Mouse (Mus musculus): Measurements from ENCODE around the gene Ppp1r12a. TPM values are rescaled to one million over a fixed set of nuclear protein-coding genes. Genes with fewer than 3 reads are reported as not detected.

Gene Ppp1r12a
- polyA plus RNA-seq, 1 experiment, result 17.5 TPM

- no peak overlapping the region for H3ac ChIP-seq (ENCODE audit: control insufficient read depth, insufficient read length, low read depth)
- no peaks in the 10 kb centered on the region for H3K27me3 ChIP-seq (ENCODE audit: control insufficient read depth, insufficient read depth, insufficient read length)
- TF ChIP-seq MYOD1 (IDR thresholded peaks at IDR 0.05; ENCODE audit: control insufficient read depth, insufficient read length, low read depth), result no peak
- TF ChIP-seq USF1 (IDR thresholded peaks at IDR 0.05; ENCODE audit: low read depth), result no peak
- no peak for TF ChIP-seq MAX (IDR thresholded peaks at IDR 0.05)
- no peak for TF ChIP-seq CTCF (IDR thresholded peaks at IDR 0.05; ENCODE audit: control insufficient read depth, insufficient read depth, insufficient read length)
- no peak for TF ChIP-seq CEBPB (IDR thresholded peaks at IDR 0.05; ENCODE audit: low read depth)
- no peak for TF ChIP-seq MYOG (IDR thresholded peaks at IDR 0.05; ENCODE audit: control insufficient read depth, extremely low read depth, insufficient read length)
- TF ChIP-seq FOSL1 (IDR thresholded peaks at IDR 0.05; ENCODE audit: insufficient read depth, low read length, poor library complexity, severe bottlenecking), result no peak
- no peak overlapping the region for H3K4me3 ChIP-seq (ENCODE audit: insufficient read depth, poor library complexity, severe bottlenecking)
- peaks cover 99% of the 10 kb centered on the region for H3K79me2 ChIP-seq (ENCODE audit: control insufficient read depth, insufficient read depth)
- H3K36me3 ChIP-seq (ENCODE audit: control insufficient read depth, insufficient read depth), result peaks cover 30% of the 10 kb centered on the region
- peaks cover 82% of the 10 kb centered on the region for H3K79me3 ChIP-seq (ENCODE audit: low read depth)
Measured at GRCm38 (mm10) chr10:108198945-108199344, 37.0 kb downstream of the Ppp1r12a start.

DNA sequence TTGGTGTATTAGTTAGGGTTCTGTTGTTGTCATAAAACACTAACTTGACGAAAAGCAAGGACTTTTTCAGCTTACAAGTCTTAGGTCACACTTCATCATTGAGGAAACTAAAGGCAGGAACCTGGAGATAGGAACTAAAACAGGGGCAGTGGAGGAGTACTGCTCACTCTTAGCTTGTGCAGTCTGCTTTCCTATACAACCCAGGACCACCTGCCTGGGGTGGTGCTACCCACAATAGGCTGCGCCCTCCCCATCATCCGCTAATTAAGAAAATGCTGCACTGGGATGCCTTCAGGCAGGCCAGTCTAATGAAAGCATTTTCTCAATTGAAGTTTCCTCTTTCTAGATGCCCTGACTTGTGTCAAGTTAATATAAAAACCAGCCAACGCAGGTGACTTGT, 40.1 kb downstream of the Ppp1r12a start:
- Histone ChIP-seq H3K27me3 (ENCODE audit: control insufficient read depth, insufficient read depth, insufficient read length) (no peaks in the 10 kb centered on the region), H3K79me2 (ENCODE audit: control insufficient read depth, insufficient read depth) (peaks cover 99% of the 10 kb centered on the region), H3ac (ENCODE audit: control insufficient read depth, insufficient read length, low read depth) (no peak overlapping the region), H3K4me3 (ENCODE audit: insufficient read depth, poor library complexity, severe bottlenecking) (no peak overlapping the region), H3K79me3 (ENCODE audit: low read depth) (peaks cover 78% of the 10 kb centered on the region), H3K36me3 (ENCODE audit: control insufficient read depth, insufficient read depth) (peaks cover 38% of the 10 kb centered on the region)
- TF ChIP-seq USF1 (IDR thresholded peaks at IDR 0.05; ENCODE audit: low read depth), result no peak
- no peak for TF ChIP-seq MAX (IDR thresholded peaks at IDR 0.05)
- TF ChIP-seq MYOG (IDR thresholded peaks at IDR 0.05; ENCODE audit: control insufficient read depth, extremely low read depth, insufficient read length), result no peak
- no peak for TF ChIP-seq CTCF (IDR thresholded peaks at IDR 0.05; ENCODE audit: control insufficient read depth, insufficient read depth, insufficient read length)
- TF ChIP-seq FOSL1 (IDR thresholded peaks at IDR 0.05; ENCODE audit: insufficient read depth, low read length, poor library complexity, severe bottlenecking), result no peak

DNA sequence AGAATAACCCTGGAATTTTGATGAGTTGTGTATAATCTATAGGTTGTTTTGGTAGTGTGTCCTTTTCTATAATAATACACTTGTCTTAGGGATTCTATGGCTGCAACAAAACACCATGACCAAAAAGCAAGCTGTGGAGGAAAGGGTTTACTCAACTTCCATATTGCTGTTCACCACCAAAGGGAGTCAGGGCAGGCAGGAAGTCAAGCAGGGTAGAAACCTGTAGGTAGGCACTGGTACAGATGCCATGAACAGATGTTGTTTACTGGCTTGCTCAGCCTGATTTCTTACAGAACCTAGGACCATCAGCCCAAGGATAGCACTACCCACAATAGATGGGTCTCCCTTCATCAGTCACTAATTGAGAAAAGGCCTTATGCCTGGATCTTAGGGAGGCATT, 41.4 kb downstream of the Ppp1r12a start:
- Histone ChIP-seq H3K79me3 (ENCODE audit: low read depth) (peaks cover 79% of the 10 kb centered on the region), H3K79me2 (ENCODE audit: control insufficient read depth, insufficient read depth) (peaks cover 99% of the 10 kb centered on the region), H3K4me3 (ENCODE audit: insufficient read depth, poor library complexity, severe bottlenecking) (no peak overlapping the region), H3K36me3 (ENCODE audit: control insufficient read depth, insufficient read depth) (peaks cover 42% of the 10 kb centered on the region), H3K27me3 (ENCODE audit: control insufficient read depth, insufficient read depth, insufficient read length) (no peaks in the 10 kb centered on the region), H3ac (ENCODE audit: control insufficient read depth, insufficient read length, low read depth) (no peak overlapping the region)
- TF ChIP-seq CEBPB (IDR thresholded peaks at IDR 0.05; ENCODE audit: low read depth) (no peak), FOSL1 (IDR thresholded peaks at IDR 0.05; ENCODE audit: insufficient read depth, low read length, poor library complexity, severe bottlenecking) (no peak), MAX (IDR thresholded peaks at IDR 0.05) (no peak), MYOD1 (IDR thresholded peaks at IDR 0.05; ENCODE audit: control insufficient read depth, insufficient read length, low read depth) (no peak), MYOG (IDR thresholded peaks at IDR 0.05; ENCODE audit: control insufficient read depth, extremely low read depth, insufficient read length) (no peak), USF1 (IDR thresholded peaks at IDR 0.05; ENCODE audit: low read depth) (no peak), CTCF (IDR thresholded peaks at IDR 0.05; ENCODE audit: control insufficient read depth, insufficient read depth, insufficient read length) (no peak)

- Histone ChIP-seq H3ac (ENCODE audit: control insufficient read depth, insufficient read length, low read depth) (no peak overlapping the region), H3K27me3 (ENCODE audit: control insufficient read depth, insufficient read depth, insufficient read length) (no peaks in the 10 kb centered on the region), H3K79me2 (ENCODE audit: control insufficient read depth, insufficient read depth) (peaks cover 100% of the 10 kb centered on the region), H3K79me3 (ENCODE audit: low read depth) (peaks cover 87% of the 10 kb centered on the region), H3K4me3 (ENCODE audit: insufficient read depth, poor library complexity, severe bottlenecking) (no peak overlapping the region), H3K36me3 (ENCODE audit: control insufficient read depth, insufficient read depth) (peaks cover 31% of the 10 kb centered on the region)
- TF ChIP-seq USF1 (IDR thresholded peaks at IDR 0.05; ENCODE audit: low read depth), result no peak
- no peak for TF ChIP-seq CEBPB (IDR thresholded peaks at IDR 0.05; ENCODE audit: low read depth)
- TF ChIP-seq MYOG (IDR thresholded peaks at IDR 0.05; ENCODE audit: control insufficient read depth, extremely low read depth, insufficient read length), result no peak
- TF ChIP-seq MYOD1 (IDR thresholded peaks at IDR 0.05; ENCODE audit: control insufficient read depth, insufficient read length, low read depth), result no peak
- TF ChIP-seq FOSL1 (IDR thresholded peaks at IDR 0.05; ENCODE audit: insufficient read depth, low read length, poor library complexity, severe bottlenecking), result no peak
- TF ChIP-seq MAX (IDR thresholded peaks at IDR 0.05), result no peak
- no peak for TF ChIP-seq CTCF (IDR thresholded peaks at IDR 0.05; ENCODE audit: control insufficient read depth, insufficient read depth, insufficient read length)
Measured at GRCm38 (mm10) chr10:108209396-108209795, 47.4 kb downstream of the Ppp1r12a start.

DNA sequence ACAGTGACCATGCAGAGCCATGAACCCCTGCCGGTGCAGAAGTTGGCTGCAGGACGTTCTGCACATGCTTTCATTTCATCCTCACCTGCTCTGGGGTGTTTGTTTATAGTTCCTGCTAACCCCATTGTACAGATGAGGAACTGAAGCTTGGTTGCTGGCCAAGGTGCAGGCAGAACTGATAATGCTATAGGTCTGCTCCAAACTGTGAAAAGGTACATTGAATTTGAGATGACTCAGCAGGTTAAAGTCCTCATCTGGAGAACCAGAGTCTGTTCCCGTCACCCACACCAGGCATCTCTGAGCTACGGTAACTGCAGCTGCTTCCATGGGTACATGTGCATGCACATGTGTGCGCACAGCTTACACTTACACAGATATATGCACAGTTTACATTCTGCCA, 62.4 kb downstream of the Ppp1r12a start:
- no peak for TF ChIP-seq MYOD1 (IDR thresholded peaks at IDR 0.05; ENCODE audit: control insufficient read depth, insufficient read length, low read depth)
- TF ChIP-seq CTCF (IDR thresholded peaks at IDR 0.05; ENCODE audit: control insufficient read depth, insufficient read depth, insufficient read length), result no peak
- TF ChIP-seq FOSL1 (IDR thresholded peaks at IDR 0.05; ENCODE audit: insufficient read depth, low read length, poor library complexity, severe bottlenecking), result no peak
- H3K79me2 ChIP-seq (ENCODE audit: control insufficient read depth, insufficient read depth), result peaks cover 66% of the 10 kb centered on the region
- no peaks in the 10 kb centered on the region for H3K27me3 ChIP-seq (ENCODE audit: control insufficient read depth, insufficient read depth, insufficient read length)
- H3K4me3 ChIP-seq (ENCODE audit: insufficient read depth, poor library complexity, severe bottlenecking), result no peak overlapping the region
- H3ac ChIP-seq (ENCODE audit: control insufficient read depth, insufficient read length, low read depth), result no peak overlapping the region
- H3K79me3 ChIP-seq (ENCODE audit: low read depth), result peaks cover 29% of the 10 kb centered on the region
- H3K36me3 ChIP-seq (ENCODE audit: control insufficient read depth, insufficient read depth), result peaks cover 25% of the 10 kb centered on the region

DNA sequence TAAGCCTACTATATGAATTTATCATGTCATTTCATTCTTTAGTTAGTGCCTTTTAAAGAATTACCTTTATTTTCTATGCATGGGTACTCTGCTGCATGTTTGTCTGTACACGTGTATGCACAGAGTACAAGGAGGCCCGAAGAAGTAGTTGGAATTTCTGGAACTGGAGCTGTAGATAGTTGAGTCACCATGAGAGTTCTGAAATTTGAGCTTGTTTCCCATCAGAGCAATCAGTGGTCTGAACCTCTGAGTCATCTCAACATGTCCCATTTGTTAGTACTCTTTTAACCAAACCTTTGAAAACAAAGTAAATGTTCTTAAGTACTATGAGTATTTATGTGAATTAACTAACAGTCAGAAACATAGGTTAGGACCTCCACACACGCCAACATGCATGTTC, 75.1 kb downstream of the Ppp1r12a start:
- Histone ChIP-seq H3K4me3 (ENCODE audit: insufficient read depth, poor library complexity, severe bottlenecking) (no peak overlapping the region), H3K79me3 (ENCODE audit: low read depth) (peaks cover 25% of the 10 kb centered on the region), H3ac (ENCODE audit: control insufficient read depth, insufficient read length, low read depth) (no peak overlapping the region), H3K36me3 (ENCODE audit: control insufficient read depth, insufficient read depth) (peaks cover 38% of the 10 kb centered on the region), H3K79me2 (ENCODE audit: control insufficient read depth, insufficient read depth) (peaks cover 48% of the 10 kb centered on the region), H3K27me3 (ENCODE audit: control insufficient read depth, insufficient read depth, insufficient read length) (no peaks in the 10 kb centered on the region)
- TF ChIP-seq CTCF (IDR thresholded peaks at IDR 0.05; ENCODE audit: control insufficient read depth, insufficient read depth, insufficient read length), result no peak
- no peak for TF ChIP-seq MYOD1 (IDR thresholded peaks at IDR 0.05; ENCODE audit: control insufficient read depth, insufficient read length, low read depth)
- no peak for TF ChIP-seq CEBPB (IDR thresholded peaks at IDR 0.05; ENCODE audit: low read depth)
- peak; percentile 48 for TF ChIP-seq FOSL1 (IDR thresholded peaks at IDR 0.05; ENCODE audit: insufficient read depth, low read length, poor library complexity, severe bottlenecking)
- peak; percentile 81 for TF ChIP-seq MAX (IDR thresholded peaks at IDR 0.05)
- TF ChIP-seq USF1 (IDR thresholded peaks at IDR 0.05; ENCODE audit: low read depth), result no peak
- TF ChIP-seq MYOG (IDR thresholded peaks at IDR 0.05; ENCODE audit: control insufficient read depth, extremely low read depth, insufficient read length), result no peak
